Mouse (Mus musculus): ENCODE measurements around the gene Srrm3.

The Srrm3 gene

DNA sequence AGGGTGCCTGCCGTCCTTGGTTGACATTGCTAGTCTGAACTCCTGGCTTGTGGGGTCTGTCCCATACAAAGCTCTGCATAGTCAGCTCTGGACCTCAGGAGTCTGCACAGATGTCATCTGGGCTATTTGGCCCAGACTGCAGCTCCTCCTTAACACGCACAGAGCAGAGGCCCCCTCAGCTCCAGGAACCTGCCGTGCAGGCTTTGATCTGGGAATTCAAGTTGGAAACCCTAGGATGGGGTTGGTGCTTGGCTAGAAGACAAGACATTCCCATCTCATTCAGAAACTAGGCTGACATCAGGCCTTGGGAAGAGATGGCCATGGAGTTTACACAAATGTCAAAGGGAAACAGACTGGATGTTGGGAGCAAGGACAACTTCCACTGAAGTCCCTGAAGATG, 17.8 kb downstream of the Srrm3 start:
- DNase-seq: no peak

DNA sequence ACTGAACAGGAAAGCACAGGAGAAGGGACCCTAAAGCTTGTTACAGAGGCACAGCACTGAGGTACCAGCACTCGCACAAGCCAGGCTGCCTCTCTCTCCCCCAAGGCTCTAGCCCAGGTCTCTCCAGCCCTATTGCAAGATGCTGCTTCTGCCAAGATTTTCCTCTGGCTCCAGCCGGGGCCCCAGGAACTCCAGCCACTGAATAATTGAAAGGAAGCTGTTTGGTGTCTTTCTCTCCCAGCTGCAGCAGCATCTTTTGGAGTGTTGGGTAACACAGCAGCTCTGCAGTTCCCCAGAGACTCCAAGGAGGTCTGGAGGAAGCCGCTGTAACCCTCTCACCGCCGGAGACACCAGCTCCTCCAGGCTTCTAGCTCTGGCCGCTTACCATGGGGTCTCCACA, 19.5 kb downstream of the Srrm3 start:
- DNase-seq: no peak

DNA sequence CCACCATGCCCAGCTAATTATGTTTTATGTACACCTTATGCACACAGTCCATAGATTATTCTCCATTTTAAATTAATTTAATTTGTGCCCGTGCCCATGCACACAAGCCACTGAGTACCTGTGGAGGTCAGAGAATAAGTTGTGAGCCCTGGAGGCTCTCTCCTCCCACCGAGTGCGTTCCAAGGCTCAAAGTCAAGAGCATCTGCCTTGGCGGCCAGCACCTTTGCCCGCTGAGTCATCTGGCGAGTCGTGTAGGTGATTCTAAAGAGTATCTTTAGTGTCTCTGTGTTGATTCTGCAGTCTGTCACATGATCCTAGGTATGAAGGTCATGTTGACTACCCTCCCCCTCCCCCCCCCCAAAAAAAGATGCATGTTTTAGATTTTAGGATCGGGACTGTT, 22.7 kb downstream of the Srrm3 start:
- no peak for DNase-seq

GRCm38 (mm10) chr5:135832729-135833128, 26.0 kb downstream of the Srrm3 start:
- peak; percentile 48 for DNase-seq

DNA sequence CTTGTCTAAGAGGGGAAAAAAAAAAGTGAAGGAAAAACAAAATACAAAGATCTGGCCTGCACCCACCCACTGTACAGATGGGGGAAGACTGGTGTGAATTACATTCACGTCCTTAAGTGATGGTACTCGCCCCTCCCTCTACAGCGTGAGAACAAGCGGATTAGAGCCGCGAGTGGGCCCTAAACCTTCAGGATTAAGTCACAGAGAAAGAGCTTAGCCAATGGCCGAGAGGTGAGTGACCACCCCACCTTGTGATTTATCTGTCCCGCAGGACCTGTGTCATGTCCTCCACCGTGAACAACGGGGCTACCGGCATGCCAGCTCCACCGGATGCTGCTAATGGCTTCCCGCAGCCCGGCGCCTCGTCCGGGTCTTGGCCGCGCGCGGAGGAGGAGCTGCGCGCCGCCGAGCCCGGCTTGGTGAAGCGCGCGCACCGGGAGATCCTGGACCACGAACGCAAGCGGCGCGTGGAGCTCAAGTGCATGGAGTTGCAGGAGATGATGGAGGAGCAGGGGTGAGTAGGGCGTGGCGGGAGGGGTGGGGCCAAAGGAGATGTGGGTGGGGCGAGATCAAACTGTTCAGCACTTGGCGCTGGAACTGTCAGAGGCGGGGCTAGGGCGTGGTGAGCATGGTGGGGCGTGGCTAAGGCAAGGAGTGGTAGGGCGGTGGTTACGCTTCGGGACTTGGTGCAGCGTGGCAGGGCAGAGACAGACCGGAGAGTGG, 28.2 kb downstream of the Srrm3 start:
- peak; percentile 66 for DNase-seq

- DNase-seq: no peak
These were observed 28.8 kb downstream of the Srrm3 start for GRCm38 (mm10) chr5:135835492-135835858.

GRCm38 (mm10) chr5:135835981-135836380, 29.3 kb downstream of the Srrm3 start:
- no peak for DNase-seq

DNA sequence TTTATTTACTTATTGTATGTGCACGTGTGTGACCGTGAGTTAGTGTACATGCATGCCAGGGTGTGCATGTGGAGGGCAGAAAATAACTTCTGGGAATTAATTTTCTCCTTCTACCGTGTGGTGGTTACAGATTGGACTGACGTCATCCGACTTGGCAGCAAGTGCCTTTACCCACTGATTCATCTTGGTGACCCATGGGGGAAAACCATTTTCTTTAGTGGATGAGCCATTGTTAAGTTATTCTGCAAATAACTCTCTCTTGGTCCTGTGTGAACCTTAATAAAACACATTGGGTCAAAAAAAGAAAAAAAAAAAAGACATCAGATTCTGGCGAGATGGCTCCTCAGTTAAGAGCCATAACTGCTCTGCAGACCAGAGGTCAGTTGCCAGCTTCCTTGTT, 35.0 kb downstream of the Srrm3 start:
- DNase-seq: no peak

- DNase-seq: no peak
These were observed 36.7 kb downstream of the Srrm3 start for GRCm38 (mm10) chr5:135843418-135843817.

GRCm38 (mm10) chr5:135845676-135846320, 39.1 kb downstream of the Srrm3 start:
- no peak for DNase-seq

DNA sequence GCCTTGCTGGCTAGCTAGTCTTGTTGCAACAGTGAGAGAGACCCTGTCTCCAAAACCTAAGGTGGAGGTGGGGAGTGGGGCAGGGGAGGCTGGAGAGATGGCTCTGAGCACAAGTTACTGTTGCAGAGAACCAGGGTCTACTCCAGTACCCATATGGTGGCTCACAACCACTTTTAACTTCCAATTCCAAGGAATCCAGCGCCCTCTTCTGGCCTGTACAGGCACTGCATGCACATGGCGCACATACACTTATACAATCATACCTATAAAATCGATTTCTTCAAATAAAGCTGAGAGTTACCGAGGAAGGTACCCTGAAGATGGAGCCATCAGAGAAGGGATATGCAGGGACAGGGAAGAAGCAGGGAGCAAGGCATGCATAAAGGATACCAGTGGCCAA, 40.8 kb downstream of the Srrm3 start:
- DNase-seq: no peak

- DNase-seq: no peak
These were observed 41.2 kb downstream of the Srrm3 start for GRCm38 (mm10) chr5:135847881-135848280.

DNA sequence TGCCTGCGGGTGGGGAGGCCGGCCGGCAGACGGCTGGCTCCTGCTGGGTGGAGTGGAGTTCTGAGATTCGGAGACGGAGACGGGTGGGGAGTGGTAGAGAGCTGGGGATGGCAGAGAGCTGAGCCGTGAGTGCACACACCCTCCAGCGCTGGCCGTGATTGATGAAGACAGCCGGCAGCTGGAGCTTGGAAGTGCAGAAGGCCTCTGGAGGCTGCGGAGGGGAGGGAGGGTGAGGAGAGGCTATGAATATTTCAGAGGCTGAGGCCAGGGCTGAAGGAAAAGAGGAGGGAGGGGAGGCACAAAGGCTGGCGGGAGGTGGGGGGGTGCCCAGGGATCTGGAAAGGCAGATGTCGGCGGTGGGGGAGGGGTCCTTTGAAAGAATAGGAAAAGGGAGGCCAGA, 44.3 kb downstream of the Srrm3 start:
- DNase-seq: peak; percentile 46

GRCm38 (mm10) chr5:135851481-135851880, 44.8 kb downstream of the Srrm3 start:
- DNase-seq: no peak

- no peak for DNase-seq
These were observed 45.7 kb downstream of the Srrm3 start for GRCm38 (mm10) chr5:135852421-135852820.

- no peak for DNase-seq
These were observed 47.0 kb downstream of the Srrm3 start for GRCm38 (mm10) chr5:135853731-135854130.

DNA sequence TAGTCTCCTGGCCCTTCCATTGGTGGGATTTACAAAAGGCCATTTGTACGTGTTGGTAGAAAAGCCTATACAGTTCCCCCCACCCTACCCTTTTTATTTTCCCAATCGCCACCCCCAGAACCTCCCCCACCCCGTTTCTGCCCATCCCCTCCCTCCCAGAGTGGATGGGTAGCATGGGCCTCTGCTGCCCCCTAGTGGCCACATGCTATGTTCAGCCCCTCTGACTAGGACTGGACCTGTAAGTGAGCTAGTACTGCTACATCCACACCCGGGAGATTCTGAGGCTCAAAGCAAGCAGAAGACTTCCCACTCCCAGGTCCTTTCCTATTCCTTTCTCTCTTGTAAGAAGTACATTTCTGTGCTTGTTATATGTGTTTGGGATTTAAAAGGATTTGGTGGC, 48.5 kb downstream of the Srrm3 start:
- peak; percentile 89 for DNase-seq

- no peak for DNase-seq
These were observed 60.0 kb downstream of the Srrm3 start for GRCm38 (mm10) chr5:135866662-135867061.

- peak; percentile 52 for DNase-seq
These were observed 61.2 kb downstream of the Srrm3 start for GRCm38 (mm10) chr5:135867637-135868593.

DNA sequence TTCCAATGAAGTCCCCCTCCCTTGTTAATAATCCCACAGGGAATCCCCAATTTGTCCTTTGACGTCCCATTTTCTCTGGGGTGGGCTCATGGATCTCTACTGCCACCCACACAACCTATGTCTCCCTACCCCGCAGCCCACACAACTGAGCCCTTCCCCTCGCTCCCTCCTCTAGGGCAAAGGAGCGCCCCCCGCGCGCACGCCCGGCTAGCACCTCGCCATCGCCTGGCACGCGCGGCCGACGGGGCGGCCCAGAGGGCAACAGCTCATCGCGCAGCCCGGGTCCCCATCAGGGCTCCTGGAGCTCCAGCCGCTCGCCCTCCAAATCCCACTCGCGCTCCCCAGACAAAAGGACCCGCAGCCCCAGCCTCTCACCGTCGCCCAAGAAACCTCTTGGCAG, 62.0 kb downstream of the Srrm3 start:
- no peak for DNase-seq

DNA sequence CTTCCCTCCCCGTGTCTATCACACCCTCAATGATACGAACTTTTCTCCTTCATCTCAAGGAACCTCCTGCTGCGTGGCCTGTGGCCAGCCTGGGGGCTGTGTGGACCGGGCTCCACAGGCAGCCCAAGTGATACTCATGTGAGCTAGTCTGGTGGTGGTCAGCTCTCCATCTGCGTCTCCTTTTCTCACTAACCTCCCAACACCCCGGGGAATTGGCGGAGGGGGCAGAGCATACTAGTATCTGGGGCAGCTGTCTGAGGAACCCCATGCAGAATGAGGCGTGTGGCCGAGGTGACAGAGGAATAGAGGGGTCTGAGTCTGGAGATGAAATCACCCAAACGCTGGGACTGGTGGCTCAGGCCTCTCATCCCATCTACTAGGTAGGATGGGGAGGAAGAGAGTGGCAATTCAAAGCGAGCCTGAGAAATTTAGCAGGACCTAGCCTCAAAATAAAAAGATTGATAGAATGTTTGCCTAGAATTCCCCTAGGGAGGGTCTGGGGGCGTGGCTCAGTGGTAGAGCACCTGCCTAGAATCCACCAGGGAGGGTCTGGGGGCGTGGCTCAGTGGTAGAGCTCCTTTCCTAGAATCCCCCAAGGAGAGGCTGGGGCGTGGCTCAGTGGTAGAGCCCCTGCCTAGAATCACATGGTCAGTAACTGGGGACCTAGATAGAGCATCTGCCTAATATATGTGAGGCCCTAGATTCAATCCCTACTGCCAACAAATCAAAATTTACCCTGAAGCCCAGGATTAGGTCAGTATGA, 63.2 kb downstream of the Srrm3 start:
- no peak for DNase-seq

DNA sequence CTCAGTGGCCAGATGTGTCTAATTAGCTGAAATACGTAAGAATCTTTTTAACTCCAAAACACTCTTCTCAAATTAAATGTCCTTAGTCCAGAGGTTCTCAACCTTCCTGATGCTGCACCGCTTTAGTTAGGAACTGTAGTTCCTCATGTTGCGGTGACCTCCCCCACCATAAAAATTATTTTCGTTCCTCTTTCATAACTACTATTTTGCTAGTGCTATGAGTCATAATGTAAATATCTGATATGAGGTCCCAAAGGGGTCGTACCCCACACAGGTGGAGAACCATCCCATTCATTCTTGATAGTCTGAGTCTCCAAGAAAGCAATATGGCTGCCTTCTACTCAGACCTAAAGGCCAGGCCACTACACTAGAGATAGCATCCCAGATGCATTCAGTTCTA, 63.8 kb downstream of the Srrm3 start:
- DNase-seq: no peak

- no peak for DNase-seq
These were observed 66.3 kb downstream of the Srrm3 start for GRCm38 (mm10) chr5:135872996-135873395.

Data from right cerebral cortex, postnatal 14 days (tissue).